Mouse (Mus musculus): ENCODE data around the gene Klk12. TPM values are rescaled to one million over a fixed set of nuclear protein-coding genes. Genes with fewer than 3 reads are reported as not detected.
A peak's percentile ranks its signal among the peaks of the same experiment; 100 is the strongest.

Klk12 gene
- polyA plus RNA-seq, 1 experiment from 2014 or later: not detected

DNA sequence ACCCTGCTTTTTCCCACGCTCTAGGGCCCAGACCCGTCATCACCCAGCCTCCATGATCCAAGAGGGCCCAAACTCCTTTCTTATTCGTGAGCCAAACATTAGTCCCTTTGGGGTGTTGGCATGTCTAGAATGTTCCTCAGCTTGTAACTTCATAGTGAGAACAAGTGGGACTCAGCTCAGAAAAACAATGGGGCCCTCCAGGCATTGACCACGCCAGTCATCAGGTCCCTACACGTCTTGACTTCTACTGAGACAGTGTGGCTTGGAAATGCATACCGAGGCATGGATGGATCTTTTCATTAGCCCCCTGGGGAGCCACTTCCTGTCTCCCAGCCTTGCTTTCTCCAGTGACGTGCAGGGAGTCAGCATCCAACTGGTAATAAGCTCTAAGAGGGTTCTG, 31.2 kb downstream of the Klk12 start:
- peaks cover 12% of the 10 kb centered on the region; the same call in 1 of the 2 replicates for H3K4me1 ChIP-seq
- H3K9me3 ChIP-seq: no peaks in the 10 kb centered on the region
- no peak for DNase-seq (ENCODE audit: low spot score)
- WGBS: 67% methylated on average over 7 of the region's 7 CpGs
- peaks cover 41% of the 10 kb centered on the region for H3K27me3 ChIP-seq (ENCODE audit: insufficient read depth, poor library complexity, severe bottlenecking)
- no peaks in the 10 kb centered on the region for H3K36me3 ChIP-seq
- H3K27ac ChIP-seq: no peak overlapping the region
- H3K4me3 ChIP-seq: no peak overlapping the region

DNA sequence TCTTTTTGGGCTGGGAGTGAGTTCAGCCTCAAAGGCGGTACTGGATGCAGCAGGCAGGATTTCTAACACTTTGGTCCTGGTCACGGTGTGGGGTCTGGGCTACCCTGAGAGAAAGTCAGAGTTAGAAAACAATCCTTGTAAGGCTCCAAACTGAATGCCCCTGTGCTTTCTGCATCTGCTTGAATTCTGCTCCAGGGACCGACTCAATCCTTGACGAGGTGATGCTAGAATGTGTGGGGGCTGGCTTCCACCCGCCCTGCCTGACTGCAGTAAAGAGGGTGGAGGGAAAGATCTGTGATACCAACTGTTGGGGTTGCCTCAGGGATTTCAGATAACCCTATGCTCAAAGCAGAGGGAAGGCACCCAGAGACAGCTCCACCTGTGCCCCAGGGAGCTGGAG, 42.3 kb downstream of the Klk12 start, which contains the start of gene Klk7:
Gene Klk7, plus strand, starts transcription at position 301 of the 400 bp plus-strand sequence.
- Histone ChIP-seq H3K9me3 (no peaks in the 10 kb centered on the region), H3K27me3 (ENCODE audit: insufficient read depth, poor library complexity, severe bottlenecking) (no peaks in the 10 kb centered on the region; the same call in 1 of the 2 replicates), H3K27ac (no peak within 1 kb of the TSS), H3K4me3 (no peak within 1 kb of the TSS), H3K4me1 (no peaks in the 10 kb centered on the region), H3K36me3 (no peaks in the 10 kb centered on the region)
- WGBS: 41% methylated on average over 5 of the region's 5 CpGs
- no peak for DNase-seq (ENCODE audit: low spot score)

DNA sequence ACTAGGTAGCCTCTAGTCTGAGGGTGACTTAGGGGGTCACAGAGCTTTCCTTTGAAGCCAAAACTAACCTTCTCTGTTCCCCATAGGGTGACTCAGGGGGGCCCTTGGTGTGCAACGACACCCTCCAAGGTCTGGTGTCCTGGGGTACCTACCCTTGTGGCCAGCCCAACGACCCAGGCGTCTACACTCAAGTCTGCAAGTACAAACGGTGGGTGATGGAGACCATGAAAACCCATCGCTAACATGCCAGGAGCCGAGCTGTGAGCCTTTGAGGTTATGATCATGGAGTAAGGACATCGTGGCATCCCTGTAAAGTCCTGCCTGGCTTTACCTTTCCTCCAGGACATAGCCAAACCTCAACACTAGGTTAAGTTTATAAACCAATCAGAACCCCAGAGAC, 46.5 kb downstream of the Klk12 start:
- no peak for DNase-seq (ENCODE audit: low spot score)
- Histone ChIP-seq H3K27me3 (ENCODE audit: insufficient read depth, poor library complexity, severe bottlenecking) (no peaks in the 10 kb centered on the region; the same call in 1 of the 2 replicates), H3K27ac (no peak overlapping the region), H3K4me3 (no peak overlapping the region), H3K36me3 (no peaks in the 10 kb centered on the region), H3K4me1 (no peaks in the 10 kb centered on the region), H3K9me3 (no peaks in the 10 kb centered on the region)
- WGBS: 88% methylated on average over 7 of the region's 7 CpGs

- Histone ChIP-seq H3K36me3 (no peaks in the 10 kb centered on the region), H3K9me3 (no peaks in the 10 kb centered on the region), H3K4me3 (no peak overlapping the region), H3K27me3 (ENCODE audit: insufficient read depth, poor library complexity, severe bottlenecking) (no peaks in the 10 kb centered on the region; the same call in 1 of the 2 replicates), H3K4me1 (no peaks in the 10 kb centered on the region), H3K27ac (no peak overlapping the region)
- no peak for DNase-seq (ENCODE audit: low spot score)
These were observed 48.0 kb downstream of the Klk12 start for GRCm38 (mm10) chr7:43816746-43817145.

DNA sequence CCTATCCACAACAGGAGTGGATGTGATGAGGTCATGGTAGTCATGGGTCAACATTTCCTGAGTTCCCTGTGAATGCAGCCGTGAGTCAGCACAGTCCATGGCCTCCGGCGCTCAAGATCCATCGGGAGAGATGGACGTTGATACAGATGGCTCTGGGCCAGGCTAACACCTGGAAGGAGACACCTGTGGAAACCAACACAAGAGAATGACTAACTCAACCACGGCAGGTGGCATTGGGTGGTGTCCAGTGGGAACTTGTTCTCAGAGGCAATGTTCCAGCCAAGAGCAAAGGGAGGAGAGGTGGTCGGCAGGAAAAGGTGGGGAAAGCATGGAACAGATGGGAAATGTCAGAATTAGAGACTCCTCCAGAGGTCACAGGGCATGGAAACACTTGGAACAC, 52.9 kb downstream of the Klk12 start:
- Histone ChIP-seq H3K4me3 (no peak overlapping the region), H3K27me3 (ENCODE audit: insufficient read depth, poor library complexity, severe bottlenecking) (no peaks in the 10 kb centered on the region), H3K9me3 (no peaks in the 10 kb centered on the region), H3K4me1 (no peaks in the 10 kb centered on the region), H3K36me3 (no peaks in the 10 kb centered on the region), H3K27ac (no peak overlapping the region)
- DNase-seq (ENCODE audit: low spot score): peak; percentile 43
- WGBS: 81% methylated on average over 7 of the region's 7 CpGs

Other genes with a start within 250 kb of the Klk12 start
- gene Cd33, start 224.5 kb upstream of the Klk12 start, polyA plus RNA-seq (2016; fragmentation: Nextera tagmentation; extraction: Ambion mirVana): 0.34 and 0.37 TPM in 2 replicates
- gene Zfp658, start 206.6 kb upstream of the Klk12 start, polyA plus RNA-seq (2016; fragmentation: Nextera tagmentation; extraction: Ambion mirVana): 1.4 and 2.1 TPM in 2 replicates
- gene Zfp719, start 189.3 kb upstream of the Klk12 start, polyA plus RNA-seq (2016; fragmentation: Nextera tagmentation; extraction: Ambion mirVana): 9.7 and 10.0 TPM in 2 replicates
- 0.06 and 0.21 TPM in 2 replicates for gene Zfp819, start 161.7 kb upstream of the Klk12 start, polyA plus RNA-seq (2016; fragmentation: Nextera tagmentation; extraction: Ambion mirVana)
- gene Ceacam18, start 134.2 kb upstream of the Klk12 start, polyA plus RNA-seq (2016; fragmentation: Nextera tagmentation; extraction: Ambion mirVana): not detected in 2 replicates
- gene Siglece, start 108.7 kb upstream of the Klk12 start, polyA plus RNA-seq (2016; fragmentation: Nextera tagmentation; extraction: Ambion mirVana): 0.70 TPM in 1 of 2 replicates, not detected in the other
- 9.0 and 12.0 TPM in 2 replicates for gene Ctu1, start 96.9 kb upstream of the Klk12 start, polyA plus RNA-seq (2016; fragmentation: Nextera tagmentation; extraction: Ambion mirVana)
- not detected in 2 replicates for gene Klk14, start 78.5 kb upstream of the Klk12 start, polyA plus RNA-seq (2016; fragmentation: Nextera tagmentation; extraction: Ambion mirVana)
- gene Klk13, start 56.3 kb upstream of the Klk12 start, polyA plus RNA-seq (2016; fragmentation: Nextera tagmentation; extraction: Ambion mirVana): 0.67 and 0.78 TPM in 2 replicates
- not detected in 2 replicates for gene Klk11, start 5.7 kb downstream of the Klk12 start, polyA plus RNA-seq (2016; fragmentation: Nextera tagmentation; extraction: Ambion mirVana)
- gene Klk10, start 12.1 kb downstream of the Klk12 start, polyA plus RNA-seq (2016; fragmentation: Nextera tagmentation; extraction: Ambion mirVana): 0.20 and 0.28 TPM in 2 replicates
- gene Klk9, start 23.0 kb downstream of the Klk12 start, polyA plus RNA-seq (2016; fragmentation: Nextera tagmentation; extraction: Ambion mirVana): not detected in 2 replicates
- gene Klk8, start 28.7 kb downstream of the Klk12 start, polyA plus RNA-seq (2016; fragmentation: Nextera tagmentation; extraction: Ambion mirVana): 25.2 and 28.5 TPM in 2 replicates
- gene Klk7, start 42.4 kb downstream of the Klk12 start, polyA plus RNA-seq (2016; fragmentation: Nextera tagmentation; extraction: Ambion mirVana): not detected in 2 replicates
- not detected in 2 replicates for gene Klk6, start 55.6 kb downstream of the Klk12 start, polyA plus RNA-seq (2016; fragmentation: Nextera tagmentation; extraction: Ambion mirVana)
- 0.14 TPM in 1 of 2 replicates, not detected in the other for gene Klk5, start 73.1 kb downstream of the Klk12 start, polyA plus RNA-seq (2016; fragmentation: Nextera tagmentation; extraction: Ambion mirVana)
- gene Klk4, start 112.3 kb downstream of the Klk12 start, polyA plus RNA-seq (2016; fragmentation: Nextera tagmentation; extraction: Ambion mirVana): 0.10 TPM in 1 of 2 replicates, not detected in the other
- not detected in 2 replicates for gene Klk15, start 164.8 kb downstream of the Klk12 start, polyA plus RNA-seq (2016; fragmentation: Nextera tagmentation; extraction: Ambion mirVana)
- not detected in 2 replicates for gene Klk1b8, start 181.8 kb downstream of the Klk12 start, polyA plus RNA-seq (2016; fragmentation: Nextera tagmentation; extraction: Ambion mirVana)
- gene Klk1b1, start 197.9 kb downstream of the Klk12 start, polyA plus RNA-seq (2016; fragmentation: Nextera tagmentation; extraction: Ambion mirVana): not detected in 2 replicates
- gene Klk1b9, start 207.2 kb downstream of the Klk12 start, polyA plus RNA-seq (2016; fragmentation: Nextera tagmentation; extraction: Ambion mirVana): not detected in 2 replicates
- not detected in 2 replicates for gene Klk1b11, start 227.0 kb downstream of the Klk12 start, polyA plus RNA-seq (2016; fragmentation: Nextera tagmentation; extraction: Ambion mirVana)
- gene Klk1b26, start 243.3 kb downstream of the Klk12 start, polyA plus RNA-seq (2016; fragmentation: Nextera tagmentation; extraction: Ambion mirVana): not detected in 2 replicates